Mouse (Mus musculus): ENCODE measurements around the gene Cldn17. TPM values are rescaled to one million over a fixed set of nuclear protein-coding genes. Genes with fewer than 3 reads are reported as not detected.

The Cldn17 gene
- not detected for total RNA-seq (2021)

GRCm38 (mm10) chr16:88506878-88507277 is at the start of gene Cldn17:
Gene Cldn17 (minus strand): TSS chr16:88506978.
- intact Hi-C loops (cut with DNase I), result no loop called here
- no peak for DNase-seq

DNA sequence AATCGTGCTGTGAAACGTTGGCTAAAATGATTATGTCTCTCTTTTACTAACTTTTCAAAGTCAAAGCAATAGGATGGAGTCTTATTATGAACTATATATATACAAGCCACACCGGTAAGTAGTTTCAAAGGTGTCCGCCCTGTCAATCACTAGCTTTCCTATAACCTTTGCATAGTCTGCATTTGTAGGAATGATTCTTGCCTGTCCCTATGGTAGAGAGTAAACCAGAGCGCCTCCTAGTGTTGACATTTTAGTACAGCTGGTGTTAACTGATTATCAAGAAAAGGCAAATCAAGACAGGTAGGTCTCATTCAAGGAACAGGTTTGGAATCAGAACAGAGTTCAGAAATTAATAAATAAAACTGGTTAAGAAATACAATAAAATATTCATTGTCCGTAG is 35.7 kb upstream of the Cldn17 start:
- DNase-seq, result peak in 1 of 2 experiments; percentile 11
- intact Hi-C loops (cut with DNase I), result no loop called here

- intact Hi-C loops (cut with DNase I), result no loop called here
Observed at GRCm38 (mm10) chr16:88539841-88540487, 33.2 kb upstream of the Cldn17 start.

DNA sequence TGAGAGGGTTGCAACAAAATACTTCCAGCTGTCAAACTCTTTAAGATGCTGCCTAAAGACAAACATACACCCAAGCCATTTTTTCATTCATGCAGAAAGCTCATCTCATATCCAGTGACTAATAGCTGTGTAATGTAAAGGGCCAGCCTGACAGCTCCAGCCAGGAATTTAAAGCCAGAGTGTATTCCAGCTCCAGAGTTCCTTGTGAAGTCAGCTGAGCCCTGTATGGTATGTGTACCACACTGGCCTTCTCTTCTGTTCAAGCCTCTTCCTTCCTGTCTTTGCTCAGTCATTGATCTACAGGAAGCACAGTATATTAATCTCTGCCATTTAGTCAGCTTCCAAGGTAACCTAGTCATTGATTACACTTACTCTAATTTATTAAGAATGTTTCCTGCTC is 4.6 kb upstream of the Cldn17 start:
- DNase-seq, result no peak
- intact Hi-C loops (cut with DNase I), result no loop called here

More at GRCm38 (mm10) chr16:88539841-88540487, 33.2 kb upstream of the Cldn17 start:
- DNase-seq, result no peak

DNA sequence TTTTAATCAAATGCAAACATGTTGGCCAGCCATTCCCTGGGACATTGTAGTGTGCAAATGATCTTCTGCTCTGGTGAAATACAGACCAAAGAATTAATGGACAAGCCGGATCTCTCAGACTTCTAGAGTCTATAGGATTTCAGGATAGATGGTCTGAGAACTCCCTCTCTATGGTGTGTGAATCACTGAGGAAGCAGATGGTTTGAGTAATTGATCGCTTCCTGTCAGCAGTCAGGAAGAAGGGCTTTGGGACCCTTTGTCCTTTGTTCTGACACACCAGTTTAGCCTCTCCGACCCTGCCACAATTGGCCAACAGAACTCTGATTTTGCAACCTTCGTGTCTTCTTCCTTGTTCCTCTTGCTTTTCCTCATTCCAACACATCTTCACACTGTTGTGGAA is 1.4 kb upstream of the Cldn17 start:
- no peak for DNase-seq
- intact Hi-C loops (cut with DNase I), result no loop called here

- no peak for DNase-seq
- intact Hi-C loops (cut with DNase I), result no loop called here
Observed at GRCm38 (mm10) chr16:88506338-88506737, 440 bp downstream of the Cldn17 start.

DNA sequence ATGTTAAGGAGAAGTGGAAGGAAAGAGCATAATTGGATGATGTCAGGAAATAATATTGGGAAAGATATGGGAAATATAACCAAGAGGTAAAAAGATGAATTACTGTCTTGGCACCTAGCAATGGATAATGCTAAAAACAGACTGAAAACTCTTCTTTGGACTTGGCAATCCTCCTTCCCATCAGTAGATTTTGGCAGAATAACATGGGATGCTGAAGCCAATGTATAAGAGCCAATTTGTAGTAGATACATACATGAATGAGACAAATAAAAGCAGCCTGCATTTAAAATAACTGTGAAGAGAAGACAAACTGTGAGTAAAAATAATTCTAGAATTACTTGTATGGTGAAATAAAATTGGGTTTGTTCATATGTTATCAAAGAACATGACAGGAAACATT is 18.7 kb downstream of the Cldn17 start:
- DNase-seq, result no peak
- intact Hi-C loops (cut with DNase I), result no loop called here

- intact Hi-C loops (cut with DNase I), result no loop called here
Observed at GRCm38 (mm10) chr16:88480011-88480774, 26.6 kb downstream of the Cldn17 start.

DNA sequence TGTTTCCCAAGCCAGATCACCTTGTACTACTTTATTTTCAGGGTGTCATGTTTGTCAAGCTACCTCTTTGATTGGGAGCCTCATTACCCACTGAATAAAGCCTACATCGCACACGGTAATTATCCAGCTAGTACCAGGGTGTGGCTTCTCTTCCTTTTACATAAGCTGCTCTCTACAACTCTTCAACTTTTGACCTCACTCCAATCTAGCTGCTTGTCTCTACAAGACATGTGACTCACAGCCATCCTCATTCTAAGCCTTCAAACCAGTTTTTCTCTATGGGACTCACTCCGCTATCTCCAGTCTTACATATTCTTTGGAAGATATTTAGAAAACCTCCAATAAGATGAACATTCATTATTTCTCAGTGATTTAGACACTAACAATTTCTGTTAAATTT is 43.5 kb downstream of the Cldn17 start:
- DNase-seq, result no peak
- intact Hi-C loops (cut with DNase I), result no loop called here

More at GRCm38 (mm10) chr16:88480011-88480774, 26.6 kb downstream of the Cldn17 start:
- no peak for DNase-seq

Other genes with a start within 250 kb of the Cldn17 start
- gene Grik1, start 216.7 kb downstream of the Cldn17 start, total RNA-seq (2021), result under 1 TPM; 0.07 to 0.15 TPM
- gene Cldn8, start 56.2 kb upstream of the Cldn17 start, total RNA-seq (2021), result not detected
- gene Krtap24-1, start 105.3 kb upstream of the Cldn17 start, total RNA-seq (2021), result not detected
- not detected for gene 2310079G19Rik, start 120.7 kb upstream of the Cldn17 start, total RNA-seq (2021)
- not detected for gene Krtap26-1, start 140.8 kb upstream of the Cldn17 start, total RNA-seq (2021)
- not detected for gene Krtap27-1, start 164.7 kb upstream of the Cldn17 start, total RNA-seq (2021)
- not detected for gene 2310061N02Rik, start 201.0 kb upstream of the Cldn17 start, total RNA-seq (2021)
- not detected for gene Krtap13-1, start 221.9 kb upstream of the Cldn17 start, total RNA-seq (2021)
- not detected for gene Krtap13, start 244.7 kb upstream of the Cldn17 start, total RNA-seq (2021)